Mouse (Mus musculus) cerebellum, adult 11-12 months (tissue): Measurements from ENCODE around the gene Tmem132a.

Experiments
- DNase-seq: peaks from one replicate; pipeline ENCODE4 v3.0.0; 2022

Gene Tmem132a

DNA sequence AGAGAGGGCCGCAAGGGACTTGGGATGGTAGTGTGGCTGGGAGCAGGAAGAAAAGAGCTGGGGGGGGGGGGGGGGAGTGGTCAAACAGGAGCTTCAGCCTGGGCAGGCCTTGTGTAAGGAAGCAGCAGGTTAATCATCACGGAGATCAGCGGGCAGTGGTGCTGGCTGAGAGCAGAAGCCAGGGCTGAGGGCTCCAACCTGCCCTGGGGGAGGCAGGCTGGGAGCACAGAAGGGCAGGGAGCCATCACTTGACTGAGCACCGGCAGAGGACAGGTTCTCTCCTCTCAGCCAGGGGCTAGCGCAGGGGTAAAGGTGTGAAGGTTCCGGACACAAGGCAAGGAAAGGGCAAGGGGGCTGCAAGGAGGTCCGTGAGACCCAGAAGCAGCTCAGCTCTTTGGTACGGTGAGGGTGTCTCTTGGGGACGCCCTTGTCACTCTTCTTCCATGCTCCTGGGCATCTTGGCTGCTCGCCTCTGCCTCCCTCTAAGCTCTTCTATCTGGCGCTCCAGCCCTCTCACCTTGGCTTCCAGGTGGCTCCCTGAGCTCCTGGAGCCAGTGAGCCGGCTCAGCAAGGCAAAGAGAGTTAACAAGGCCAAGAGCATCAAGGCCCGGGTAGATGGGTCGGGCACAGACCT, 1.7 kb upstream of the Tmem132a start:
- DNase-seq, result peak; percentile 65

DNA sequence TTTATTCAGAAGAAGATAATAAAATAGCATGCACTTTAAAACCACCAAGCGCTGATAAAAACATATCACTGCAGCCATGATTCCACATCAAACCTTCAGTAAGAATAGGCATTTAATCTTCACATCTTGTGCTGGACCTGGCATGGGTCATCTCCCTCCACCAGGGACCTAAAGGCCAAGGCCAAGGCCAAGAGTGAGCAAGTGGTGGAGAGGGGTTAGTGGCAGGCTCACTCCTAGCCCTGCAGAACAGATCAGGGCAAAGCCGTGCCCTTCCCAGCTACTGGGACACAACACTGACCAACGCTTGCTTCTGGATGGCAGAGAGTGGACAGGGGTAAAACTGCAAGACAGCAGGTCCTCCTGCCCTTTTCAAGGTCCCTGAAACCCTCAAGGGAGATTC, 936 bp upstream of the Tmem132a start:
- DNase-seq, result no peak

DNA sequence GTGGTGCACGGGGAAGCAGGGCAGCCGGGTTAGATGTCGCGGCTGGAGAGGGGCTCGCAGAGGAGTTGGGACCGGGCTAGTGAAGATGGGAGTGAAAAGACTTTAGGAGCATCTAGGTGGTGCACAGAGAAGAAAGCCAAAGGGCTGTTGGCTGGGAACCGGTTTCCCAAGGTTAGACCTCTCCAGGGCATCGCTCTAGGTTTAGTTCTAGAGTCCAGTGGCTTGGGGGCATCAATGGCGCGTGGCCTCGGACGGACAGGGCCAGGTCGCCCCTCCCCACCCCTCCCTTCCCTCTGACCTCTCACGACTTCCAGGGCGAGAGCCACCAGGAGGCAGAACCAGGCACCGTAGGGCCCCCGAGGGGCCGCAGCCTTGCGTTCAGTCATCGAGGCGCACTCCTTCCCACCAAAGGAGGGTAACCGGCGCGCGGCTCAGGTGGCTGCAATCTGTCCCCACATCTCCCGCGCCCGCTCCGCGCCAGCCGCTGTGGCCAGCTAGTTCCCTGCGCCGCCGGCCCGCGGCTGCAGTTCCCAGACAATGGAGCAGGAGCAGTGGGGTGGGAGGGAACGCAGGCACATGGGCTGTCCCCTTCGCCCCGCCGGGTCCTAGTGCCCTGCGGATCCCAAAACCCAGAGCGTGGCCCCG, 377 bp downstream of the Tmem132a start:
- DNase-seq, result peak; percentile 91

DNA sequence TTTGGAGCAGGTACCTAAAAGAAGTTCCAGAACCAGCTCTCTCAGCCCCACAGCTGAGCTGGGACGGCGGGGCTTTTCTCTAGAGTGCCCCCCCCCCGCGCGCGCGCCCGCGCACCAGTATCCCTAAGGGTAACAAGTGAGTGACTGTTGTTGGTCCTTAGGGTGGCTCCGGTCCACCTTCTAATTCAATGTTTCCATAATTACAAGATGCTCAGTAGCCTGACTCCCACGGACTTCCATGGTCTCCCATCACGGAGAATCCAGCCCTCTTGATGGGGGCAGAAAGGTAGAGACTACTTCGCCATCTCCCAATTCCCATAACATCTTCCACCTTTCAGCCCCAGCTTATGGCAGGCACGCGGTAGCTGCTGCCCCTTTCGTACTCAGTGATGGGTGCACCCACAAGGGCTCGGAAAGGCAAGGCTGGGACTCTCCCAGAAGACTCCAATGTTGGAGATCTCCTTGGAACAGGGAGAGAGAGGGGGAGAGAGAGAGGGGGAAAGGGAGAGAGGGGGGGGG, 1.1 kb downstream of the Tmem132a start:
- DNase-seq, result peak; percentile 60

DNA sequence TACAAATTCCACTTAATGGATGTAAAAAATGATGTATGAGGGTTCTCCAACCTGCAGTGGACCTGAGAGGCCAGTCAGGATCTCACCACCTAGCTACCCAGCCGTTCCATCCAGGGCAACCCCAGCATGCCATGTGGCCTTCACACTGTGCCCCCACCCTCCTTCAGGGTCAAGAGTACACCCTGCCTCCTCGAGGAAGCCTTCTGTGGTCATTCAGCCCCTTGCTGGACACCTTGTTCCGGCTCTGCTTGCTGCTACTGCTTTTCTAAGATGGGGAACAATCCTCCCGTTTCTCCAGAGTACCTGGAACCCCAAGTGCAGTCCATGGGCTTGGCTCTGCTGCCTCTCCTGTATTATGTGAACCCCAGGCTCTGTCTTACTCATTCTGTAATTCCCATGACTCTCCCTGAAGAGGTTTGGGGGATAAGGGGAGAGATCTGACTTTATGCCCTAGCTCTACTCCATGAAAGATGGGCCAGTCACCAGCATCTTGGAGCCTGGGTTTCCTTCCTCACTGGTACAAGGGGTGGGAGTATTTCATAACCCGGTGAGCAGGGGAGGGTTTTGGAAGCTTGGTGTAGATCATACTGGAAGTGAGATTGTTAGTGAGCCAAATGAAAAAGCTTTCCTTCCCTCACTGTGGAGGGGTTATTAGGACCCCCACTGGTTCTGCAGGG, 1.7 kb downstream of the Tmem132a start:
- peak; percentile 60 for DNase-seq

DNA sequence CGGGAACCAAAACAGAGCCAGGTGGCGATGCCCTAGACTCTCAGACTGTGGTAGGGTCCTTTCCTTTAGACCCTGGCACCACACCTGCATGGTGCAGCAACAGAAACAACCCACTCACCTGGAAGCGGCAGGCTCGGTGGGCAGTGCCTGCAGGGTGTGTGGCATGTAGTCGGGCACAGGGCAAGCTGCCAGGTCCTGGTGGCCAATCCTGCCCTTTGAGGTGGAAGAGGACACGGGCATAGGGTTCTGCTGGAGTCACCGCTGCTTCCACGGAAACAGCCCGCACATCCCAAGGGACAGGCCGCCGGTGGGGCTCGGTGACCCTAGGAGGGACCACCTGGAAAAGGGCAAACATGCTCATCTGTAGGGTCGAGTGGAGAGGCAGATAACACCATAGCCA, 3.4 kb downstream of the Tmem132a start:
- peak; percentile 76 for DNase-seq

DNA sequence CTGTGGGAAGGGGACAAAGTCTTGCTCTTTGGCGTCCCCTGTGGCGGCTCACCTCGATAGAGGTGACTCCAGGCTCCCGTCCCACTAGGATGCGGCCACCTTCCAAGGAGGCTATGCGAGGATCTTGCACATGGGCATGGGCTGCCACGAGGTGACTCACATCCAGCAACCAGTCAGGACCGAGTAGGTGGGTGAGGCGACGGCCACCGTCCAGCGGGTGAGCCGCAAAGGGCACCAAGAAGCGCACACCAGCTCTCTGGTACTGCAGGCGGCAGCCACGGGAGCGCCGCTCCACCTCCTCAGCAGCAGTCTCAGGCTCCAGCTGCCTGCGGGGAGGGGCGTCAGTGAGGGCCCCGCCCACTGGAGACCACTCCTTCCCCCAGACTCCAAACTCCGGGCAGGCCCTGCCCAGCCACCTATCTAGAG, 9.7 kb downstream of the Tmem132a start:
- DNase-seq, result no peak

DNA sequence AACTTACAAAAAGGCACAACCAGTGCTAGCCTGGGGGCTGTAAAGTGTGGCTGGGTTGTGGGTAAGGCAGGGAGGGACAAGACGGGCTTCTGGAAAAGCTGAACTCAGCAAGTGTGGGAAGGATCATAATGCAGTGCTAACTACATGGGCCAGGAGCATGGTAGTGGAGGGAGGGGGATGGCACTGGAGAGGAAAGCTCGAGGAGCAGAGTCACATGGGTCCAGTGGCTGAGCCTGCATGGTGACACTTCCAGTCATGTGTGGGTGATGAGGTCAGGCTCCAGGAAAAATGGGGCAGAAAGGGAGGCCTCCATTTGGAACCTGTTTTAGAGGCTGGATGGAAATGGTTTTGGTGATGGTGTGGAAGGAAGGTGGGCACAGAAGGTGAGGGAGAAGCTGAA, 13.2 kb downstream of the Tmem132a start:
- no peak for DNase-seq

DNA sequence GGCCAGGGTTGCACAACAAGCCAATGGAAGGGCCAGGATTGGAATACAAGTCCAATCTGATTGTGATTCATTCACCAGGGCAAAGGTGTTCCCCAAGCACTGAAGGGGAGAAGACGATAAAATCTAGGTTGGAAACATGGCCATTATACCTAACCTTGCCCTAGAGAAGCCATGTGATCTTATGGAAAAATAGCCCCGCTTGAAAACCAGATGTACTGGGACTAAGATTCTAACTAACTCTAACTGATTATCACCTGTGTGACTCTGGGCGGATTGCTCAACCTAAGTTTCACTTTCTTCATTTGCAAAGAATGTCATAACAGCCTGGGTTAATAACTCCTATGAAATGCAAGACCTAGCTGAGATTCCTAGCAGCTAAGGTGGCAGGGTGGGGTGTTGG, 14.3 kb downstream of the Tmem132a start:
- no peak for DNase-seq

DNA sequence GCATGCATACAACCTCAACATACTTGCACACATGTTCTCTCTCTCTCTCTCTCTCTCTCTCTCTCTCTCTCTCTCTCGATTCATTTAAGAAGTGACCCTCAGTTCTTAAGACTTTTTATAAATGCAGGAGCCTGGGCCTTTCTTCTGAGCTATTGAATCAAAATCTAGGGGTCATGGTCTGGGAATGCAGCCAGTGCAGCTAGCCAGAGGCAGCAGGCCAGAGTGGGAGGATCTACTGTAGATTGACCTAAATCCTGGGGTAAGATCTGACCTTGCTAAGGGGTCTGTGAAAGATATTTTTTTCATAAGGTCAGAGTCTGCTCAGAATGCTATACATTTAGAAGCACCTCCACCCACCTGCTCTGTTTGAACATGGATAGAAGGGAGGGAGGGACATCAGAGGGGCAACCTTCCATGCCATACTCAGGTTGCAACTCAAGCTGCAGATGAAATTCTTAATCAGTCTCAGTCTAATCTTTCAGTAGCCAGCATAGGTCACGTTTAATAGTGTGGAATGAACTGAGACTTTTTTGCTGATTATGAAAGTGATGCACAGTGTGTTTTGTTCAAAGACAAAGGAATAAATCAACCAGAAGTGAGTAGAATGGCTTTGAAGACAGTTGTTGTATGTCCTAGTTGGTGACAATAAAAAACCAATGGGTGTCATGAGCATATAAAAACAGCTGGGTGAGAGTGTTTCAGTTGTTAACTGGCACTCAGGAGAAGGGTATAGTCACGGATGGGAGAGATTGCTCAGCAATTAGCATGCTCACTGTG, 22.2 kb downstream of the Tmem132a start:
- peak; percentile 28 for DNase-seq

DNA sequence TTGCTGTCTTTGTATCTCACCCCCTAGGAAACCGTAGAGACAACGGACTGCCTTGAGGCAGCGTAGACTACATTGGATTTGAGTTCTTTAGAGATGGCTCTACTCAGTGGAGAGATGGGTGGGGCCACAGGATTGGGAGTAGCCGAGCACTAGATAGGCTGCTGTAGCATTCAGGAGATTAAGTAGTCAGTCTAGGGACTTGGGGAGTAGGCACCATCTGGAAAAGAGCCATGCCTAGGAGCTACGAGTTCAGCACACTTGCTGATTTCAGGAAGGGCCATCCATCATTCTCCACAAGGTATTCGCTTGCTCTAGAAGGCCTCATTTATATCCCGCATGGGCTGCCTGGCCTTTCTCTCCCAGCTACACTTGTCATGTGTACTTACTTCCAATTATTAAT, 23.6 kb downstream of the Tmem132a start:
- DNase-seq, result no peak

DNA sequence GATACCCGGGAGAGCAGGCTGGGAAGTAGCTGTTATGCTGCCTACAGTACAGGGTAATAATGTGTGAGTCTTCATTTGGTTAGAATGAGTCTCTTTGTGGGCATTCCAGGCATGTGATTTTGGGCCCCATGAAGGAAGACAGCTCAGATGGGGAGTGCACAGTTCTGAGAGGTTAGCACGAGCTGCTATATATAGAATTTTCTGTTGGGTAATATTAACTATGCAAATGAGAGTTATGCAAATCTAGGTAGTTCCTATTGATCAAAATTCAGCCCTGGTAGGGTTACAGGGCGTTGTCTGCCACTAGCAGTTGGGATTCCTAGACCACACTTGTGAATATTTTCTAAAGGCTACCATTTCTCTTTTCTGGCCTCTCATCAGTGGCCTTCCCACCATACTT, 24.3 kb downstream of the Tmem132a start:
- no peak for DNase-seq

DNA sequence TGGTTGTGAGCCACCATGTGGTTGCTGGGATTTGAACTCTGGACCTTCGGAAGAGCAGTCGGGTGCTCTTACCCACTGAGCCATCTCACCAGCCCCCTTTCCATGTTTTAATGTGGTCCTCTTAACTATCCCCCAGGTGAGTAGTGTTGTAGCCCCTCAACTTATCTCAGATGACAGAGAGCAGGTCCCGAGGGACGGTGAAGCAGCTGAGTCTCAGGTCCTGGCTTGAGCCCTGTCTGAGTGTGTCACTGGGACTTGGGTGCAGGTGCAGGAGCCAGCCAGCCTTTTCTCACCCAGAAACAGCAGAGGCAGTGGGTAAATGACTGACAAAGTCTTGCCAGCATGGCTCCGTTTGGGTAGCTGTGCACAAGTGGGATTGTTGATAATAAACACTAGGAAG, 25.5 kb downstream of the Tmem132a start:
- no peak for DNase-seq

DNA sequence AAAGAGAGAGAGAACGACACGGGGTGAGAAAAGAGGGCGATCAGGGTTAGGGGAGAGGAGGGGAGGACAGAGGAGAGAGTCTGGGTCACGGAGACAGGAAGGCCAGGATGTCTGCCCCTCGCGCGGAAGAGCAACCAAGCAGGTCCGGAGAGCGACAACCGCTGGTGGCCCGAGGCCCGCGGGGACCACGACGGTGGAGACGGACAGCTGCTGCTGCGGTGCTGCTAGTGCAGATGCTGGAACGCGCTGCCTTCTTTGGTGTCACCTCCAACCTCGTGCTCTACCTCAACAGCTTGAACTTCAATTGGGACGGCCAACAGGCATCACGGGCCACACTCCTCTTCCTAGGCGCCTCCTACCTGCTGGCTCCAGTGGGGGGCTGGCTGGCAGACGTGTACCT, 26.8 kb downstream of the Tmem132a start:
- DNase-seq, result no peak

DNA sequence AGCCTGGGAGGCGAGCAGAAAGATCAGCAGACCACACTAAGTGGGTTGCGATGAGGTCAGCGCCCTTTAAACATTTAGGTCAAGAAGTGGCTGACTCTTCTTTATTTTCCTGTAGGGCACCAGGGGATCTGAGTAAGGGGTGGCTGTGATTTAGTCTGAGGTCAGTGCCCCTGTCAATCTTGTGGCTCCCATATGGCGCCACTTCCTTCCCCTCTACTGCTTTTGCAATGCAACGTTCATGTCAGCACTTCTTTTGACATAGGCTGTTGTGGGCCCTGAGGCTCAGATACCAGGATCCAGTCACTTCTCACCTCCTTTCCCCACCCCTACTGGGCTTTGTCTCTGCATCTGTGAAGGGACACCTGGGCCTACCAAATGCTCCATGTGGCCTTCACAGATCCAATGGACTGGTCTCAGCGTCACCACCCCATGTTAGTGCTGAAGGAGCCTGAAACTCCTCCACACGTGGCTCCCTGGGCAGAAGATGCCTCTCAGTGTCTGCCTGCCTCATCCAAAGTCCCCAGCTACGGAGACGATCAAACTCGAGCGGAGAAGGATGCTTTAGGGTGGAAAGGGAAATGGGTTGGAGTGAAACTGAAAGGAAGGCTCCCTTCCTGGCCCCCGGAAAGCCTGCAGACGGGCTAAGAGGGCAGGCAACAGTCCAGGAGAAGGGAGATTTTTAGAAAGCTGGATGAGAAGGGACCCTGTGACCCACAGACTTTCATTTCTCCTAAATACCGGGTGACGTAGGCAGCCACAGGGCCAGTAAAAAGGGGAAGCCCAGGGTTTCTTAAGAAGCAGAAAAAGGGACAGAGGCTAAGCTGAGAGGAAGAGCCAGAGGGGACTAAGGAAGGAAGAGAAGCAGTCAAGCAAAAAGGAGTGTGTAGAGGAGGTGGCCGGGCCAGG, 27.8 kb downstream of the Tmem132a start:
- no peak for DNase-seq

DNA sequence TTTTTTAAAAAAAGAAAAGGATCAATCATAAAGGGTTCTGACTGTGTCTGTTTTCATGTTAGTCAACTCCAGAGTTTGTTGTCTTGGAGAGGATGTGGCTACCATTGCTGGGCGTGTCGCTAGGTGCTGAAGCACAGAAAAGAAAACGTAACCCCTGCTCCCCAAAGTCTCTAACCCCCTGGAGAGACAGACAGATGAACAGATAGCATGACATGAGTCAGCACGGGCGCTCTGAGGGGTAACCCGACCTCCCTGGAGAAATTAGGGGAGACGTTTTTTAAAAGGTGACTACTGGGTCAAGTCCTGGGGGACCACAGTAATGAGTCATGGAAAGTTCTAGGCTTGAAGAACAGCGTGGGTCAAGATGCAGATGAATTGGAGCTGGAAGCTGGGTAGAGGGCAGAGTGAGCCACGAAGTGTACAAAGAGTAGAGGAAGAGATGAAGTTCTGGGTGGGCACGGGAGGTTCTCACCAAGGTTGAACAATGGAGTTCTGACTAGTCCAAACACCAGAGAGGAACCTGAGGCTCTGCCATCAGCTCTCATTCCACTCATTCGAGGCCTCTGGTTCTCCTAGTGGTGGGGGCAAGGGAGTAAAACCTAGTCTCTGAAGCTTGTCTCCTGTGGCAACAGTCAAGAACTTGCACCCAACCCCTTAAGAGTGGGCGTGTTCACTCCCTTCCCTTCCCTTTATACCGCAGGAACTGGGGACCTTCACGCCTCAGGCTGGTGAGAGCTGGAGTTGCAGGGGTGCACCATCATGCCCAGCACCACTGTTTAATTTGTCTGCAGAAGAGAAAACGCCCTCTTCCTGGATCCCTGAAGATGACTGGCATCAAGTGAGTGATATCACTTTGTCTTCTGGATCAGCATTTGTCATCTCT, 30.5 kb downstream of the Tmem132a start, which contains the start of gene Slc15a3:
Gene Slc15a3 (plus strand): TSS at position 718 of the 883 bp plus-strand sequence.
- no peak for DNase-seq

DNA sequence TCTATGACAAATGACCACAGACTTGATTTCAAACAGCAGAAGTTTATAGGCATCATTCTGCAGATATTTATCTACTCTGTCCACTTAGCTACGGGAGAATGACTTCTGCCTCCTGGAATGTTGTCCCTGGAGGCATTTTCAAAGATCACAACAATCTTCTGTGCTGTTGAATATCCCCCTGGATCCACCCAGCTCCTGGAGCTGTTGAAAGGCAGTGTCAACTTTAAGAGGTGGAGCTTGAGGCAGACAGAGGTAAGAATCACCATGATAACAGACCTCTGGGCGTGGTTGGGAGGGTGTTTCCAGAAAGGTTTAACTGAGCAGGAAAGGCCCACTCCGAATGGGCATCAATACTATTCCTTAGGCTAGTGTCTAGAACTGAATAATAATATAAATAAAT, 34.1 kb downstream of the Tmem132a start:
- DNase-seq, result no peak

DNA sequence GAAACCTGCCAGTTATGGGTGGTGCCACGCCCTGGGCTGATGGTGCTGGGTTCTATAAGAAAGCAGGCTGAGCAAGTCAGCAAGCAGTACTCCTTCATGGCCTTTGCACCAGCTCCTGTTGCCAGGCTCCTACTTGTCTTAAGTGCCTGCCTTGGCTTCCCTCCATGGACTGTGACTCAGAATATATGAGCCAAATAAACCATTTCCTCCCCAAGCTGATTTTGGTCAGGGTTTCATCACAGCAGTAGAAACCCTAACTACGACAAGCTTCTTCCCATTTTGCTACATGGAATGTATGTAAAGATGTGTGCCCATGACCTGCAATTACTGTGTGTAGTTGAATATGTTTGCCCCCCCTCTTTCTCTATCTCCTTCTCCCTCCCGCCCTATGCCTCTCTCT, 36.1 kb downstream of the Tmem132a start:
- DNase-seq, result no peak

DNA sequence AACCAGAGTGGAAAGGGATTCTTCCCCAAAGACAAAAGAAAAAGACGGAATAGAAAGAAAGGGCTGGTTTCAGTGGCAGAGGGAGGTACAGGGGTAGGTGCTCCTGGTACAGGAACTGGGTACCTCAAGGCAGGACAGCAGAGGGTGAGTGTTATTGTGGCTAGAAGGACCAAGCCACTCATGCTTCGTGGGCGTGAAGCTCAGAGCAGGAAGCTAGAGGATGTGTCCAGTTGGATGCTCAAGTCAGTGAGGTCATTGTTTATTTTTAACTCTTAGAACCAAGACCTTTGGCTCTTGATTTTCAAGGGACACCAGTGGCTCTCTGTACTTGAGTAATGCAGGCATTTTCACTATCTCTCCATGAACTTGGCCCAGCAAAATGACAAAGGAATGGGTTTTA, 37.7 kb downstream of the Tmem132a start:
- DNase-seq, result no peak

DNA sequence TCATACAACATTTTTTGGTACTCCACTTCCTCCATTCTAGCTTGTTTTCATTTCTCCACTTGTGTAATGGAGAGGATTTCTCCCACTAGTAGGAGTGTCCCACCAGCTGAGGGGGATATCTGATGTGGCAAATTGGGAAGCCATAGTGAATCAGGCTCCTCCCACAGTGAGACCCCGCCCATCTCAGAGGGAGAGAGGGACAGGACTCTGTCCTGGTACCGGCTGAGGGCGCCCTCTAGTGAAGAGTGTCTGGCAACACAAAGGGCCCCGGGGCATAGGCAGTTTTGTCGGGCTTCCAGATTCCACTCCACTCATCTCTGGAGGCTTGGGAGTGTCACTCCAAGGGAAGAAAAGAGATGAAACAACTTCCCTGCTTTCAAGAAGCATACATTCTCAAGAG, 38.3 kb downstream of the Tmem132a start:
- DNase-seq, result peak; percentile 66
